Mouse (Mus musculus) liver, embryonic 12.5 days (tissue): ENCODE measurements around the gene Clic3. TPM values are rescaled to one million over a fixed set of nuclear protein-coding genes. Genes with fewer than 3 reads are reported as not detected.

Experiments
- ATAC-seq: fragments of 200-750 bp; cut with Nextera tagmentation; 2 replicates; pipeline ENCODE4 v1.8.0; 2017; ENCODE audit warnings: moderate number of reproducible peaks, mild to moderate bottlenecking, moderate library complexity
- H3K27ac ChIP-seq: fragments of 300-500 bp; sonication (generic); 2 replicates; pipeline ENCODE4 v1.5.1; 2016; ENCODE audit warnings: mild to moderate bottlenecking
- H3K27me3 ChIP-seq: fragments of 300-500 bp; sonication (generic); replicated peaks from 2 replicates; pipeline ENCODE4 v1.6.1; 2016; ENCODE audit warnings: mild to moderate bottlenecking, moderate library complexity
- H3K36me3 ChIP-seq: fragments of 300-500 bp; sonication (generic); 2 replicates; pipeline ENCODE4 v1.6.1; 2016; ENCODE audit warnings: mild to moderate bottlenecking, moderate library complexity
- H3K4me1 ChIP-seq: fragments of 300-500 bp; sonication (generic); 2 replicates; pipeline ENCODE4 v1.6.1; 2016
- H3K4me2 ChIP-seq: fragments of 300-500 bp; sonication (generic); 2 replicates; pipeline ENCODE4 v1.6.1; 2016; ENCODE audit warnings: mild to moderate bottlenecking, moderate library complexity
- H3K4me3 ChIP-seq: fragments of 300-500 bp; sonication (generic); 2 replicates; pipeline ENCODE4 v1.5.1; 2016; ENCODE audit warnings: mild to moderate bottlenecking, moderate library complexity
- H3K9ac ChIP-seq: fragments of 300-500 bp; sonication (generic); 2 replicates; pipeline ENCODE4 v1.6.1; 2016; ENCODE audit warnings: mild to moderate bottlenecking, moderate library complexity
- H3K9me3 ChIP-seq: fragments of 300-500 bp; sonication (generic); replicated peaks from 2 replicates; pipeline ENCODE4 v1.6.1; 2016; ENCODE audit warnings: mild to moderate bottlenecking, moderate library complexity
- whole genome bisulfite sequencing: fragments of 180-500 bp; shearing (Covaris S2); methylation state at CpG from one replicate; pipeline ENCODE4 v1.1.7; 2016; ENCODE audit not compliant: insufficient replicate concordance; 5-methylcytosine and 5-hydroxymethylcytosine counted together
- microRNA-seq: library from miRNA; unstranded; fragments of <30 nt; microRNA quantifications from one replicate; pipeline ENCODE4, GENCODE M21; 2017
- polyA plus RNA-seq: library from polyadenylated mRNA; unstranded; fragments of >200 nt; fragmentation: Nextera tagmentation; extraction: Ambion mirVana; gene quantifications from 2 replicates; pipeline ENCODE4 v1.2.1, GENCODE M21; 2016

The Clic3 gene
- polyA plus RNA-seq, 1 experiment from 2014 or later, result 0.45 TPM

DNA sequence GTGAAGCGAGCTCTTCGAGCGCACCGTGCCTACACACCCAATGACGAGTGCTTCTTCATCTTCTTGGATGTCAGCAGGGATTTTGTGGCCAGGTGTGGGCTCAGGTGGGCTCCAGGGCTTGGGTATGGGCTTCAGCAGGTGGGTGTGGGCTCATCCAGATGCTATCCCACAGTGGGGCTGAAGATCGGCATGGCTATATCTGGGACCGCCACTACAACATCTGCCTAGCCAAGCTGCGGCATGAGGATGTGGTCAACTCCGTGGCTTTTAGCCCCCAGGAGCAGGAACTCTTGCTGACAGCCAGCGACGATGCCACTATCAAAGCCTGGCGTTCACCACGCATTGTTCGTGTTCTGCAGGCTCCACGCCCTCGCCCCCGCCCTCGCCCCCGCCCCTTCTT lies 47.9 kb downstream of the Clic3 start:
- no peak for ATAC-seq
- H3K4me2 ChIP-seq, result no peak overlapping the region
- peaks cover 44% of the 10 kb centered on the region for H3K4me1 ChIP-seq
- 70% methylated on average over 19 of the region's 19 CpGs for WGBS
- H3K36me3 ChIP-seq, result peaks cover 34% of the 10 kb centered on the region
- no peak overlapping the region for H3K4me3 ChIP-seq
- H3K27me3 ChIP-seq, result no peaks in the 10 kb centered on the region
- no peak overlapping the region for H3K9ac ChIP-seq
- no peak overlapping the region for H3K27ac ChIP-seq
- H3K9me3 ChIP-seq, result no peaks in the 10 kb centered on the region

- Histone ChIP-seq H3K9ac (no peak overlapping the region), H3K4me2 (no peak overlapping the region), H3K36me3 (peaks cover 34% of the 10 kb centered on the region), H3K4me3 (no peak overlapping the region), H3K9me3 (no peaks in the 10 kb centered on the region), H3K4me1 (peaks cover 41% of the 10 kb centered on the region), H3K27me3 (no peaks in the 10 kb centered on the region), H3K27ac (no peak overlapping the region)
- no peak for ATAC-seq
- 50% methylated on average over 1 of the region's 1 CpGs for WGBS
Measured at GRCm38 (mm10) chr2:25505000-25505399, 48.4 kb downstream of the Clic3 start.

DNA sequence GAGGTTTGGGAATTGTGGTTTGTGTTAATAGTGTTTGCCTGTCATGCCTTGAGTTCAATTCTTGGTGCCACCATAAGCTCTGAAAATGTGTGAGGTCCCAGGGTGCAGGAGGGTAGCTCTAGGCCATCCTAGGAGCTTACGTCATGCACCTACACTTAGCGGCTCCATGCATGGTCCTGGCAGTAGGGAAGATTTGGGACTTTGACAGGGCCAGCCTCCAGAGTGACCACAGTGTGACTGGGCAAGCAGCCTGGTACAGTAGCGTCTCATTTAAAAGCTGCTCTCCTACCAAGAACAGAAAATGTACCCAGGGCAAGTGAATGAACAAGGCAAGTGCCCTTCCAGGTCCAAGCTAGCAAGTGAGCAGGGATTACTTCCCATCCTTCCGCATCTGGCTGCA lies 49.2 kb downstream of the Clic3 start:
- Histone ChIP-seq H3K9me3 (no peaks in the 10 kb centered on the region), H3K4me2 (no peak overlapping the region), H3K27ac (no peak overlapping the region), H3K9ac (no peak overlapping the region), H3K4me1 (peaks cover 37% of the 10 kb centered on the region), H3K4me3 (no peak overlapping the region), H3K27me3 (no peaks in the 10 kb centered on the region), H3K36me3 (peaks cover 34% of the 10 kb centered on the region)
- WGBS, result 86% methylated on average over 4 of the region's 4 CpGs
- ATAC-seq, result no peak

- H3K27me3 ChIP-seq, result no peaks in the 10 kb centered on the region
- no peak overlapping the region for H3K4me2 ChIP-seq
- peaks cover 27% of the 10 kb centered on the region for H3K4me1 ChIP-seq
- H3K27ac ChIP-seq, result no peak overlapping the region
- no peak for ATAC-seq
- no peak overlapping the region for H3K9ac ChIP-seq
- H3K9me3 ChIP-seq, result no peaks in the 10 kb centered on the region
- 45% methylated on average over 5 of the region's 5 CpGs for WGBS
- H3K36me3 ChIP-seq, result peaks cover 34% of the 10 kb centered on the region
- no peak overlapping the region for H3K4me3 ChIP-seq
Measured at GRCm38 (mm10) chr2:25506964-25507363, 50.3 kb downstream of the Clic3 start.

Small RNA genes lying within 50 kb of the gene (microRNA-seq; reads per million reads assigned to microRNA genes)
- not detected for gene Mir3087

Other genes with a start within 250 kb of the Clic3 start
- 56.7 and 61.5 TPM in 2 replicates for gene Nelfb, start 245.3 kb upstream of the Clic3 start, polyA plus RNA-seq
- not detected in 2 replicates for gene Stpg3, start 242.2 kb upstream of the Clic3 start, polyA plus RNA-seq
- gene Fam166a, start 238.1 kb upstream of the Clic3 start, polyA plus RNA-seq, result 1.2 TPM in 1 of 2 replicates, not detected in the other
- gene Tubb4b, start 232.1 kb upstream of the Clic3 start, polyA plus RNA-seq, result 901 and 931 TPM in 2 replicates
- gene Slc34a3, start 222.5 kb upstream of the Clic3 start, polyA plus RNA-seq, result 0.17 TPM in 1 of 2 replicates, not detected in the other
- gene Rnf224, start 220.1 kb upstream of the Clic3 start, polyA plus RNA-seq, result 0.10 and 0.11 TPM in 2 replicates
- gene Rnf208, start 214.6 kb upstream of the Clic3 start, polyA plus RNA-seq, result 1.8 and 2.4 TPM in 2 replicates
- not detected in 2 replicates for gene Cysrt1, start 214.4 kb upstream of the Clic3 start, polyA plus RNA-seq
- 4.4 and 4.8 TPM in 2 replicates for gene AL732309.1, start 210.0 kb upstream of the Clic3 start, polyA plus RNA-seq
- 16.2 and 17.3 TPM in 2 replicates for gene Tmem203, start 201.4 kb upstream of the Clic3 start, polyA plus RNA-seq
- gene Tprn, start 194.2 kb upstream of the Clic3 start, polyA plus RNA-seq, result 7.9 and 9.0 TPM in 2 replicates
- gene Ssna1, start 184.4 kb upstream of the Clic3 start, polyA plus RNA-seq, result 164 and 179 TPM in 2 replicates
- gene Anapc2, start 184.4 kb upstream of the Clic3 start, polyA plus RNA-seq, result 63.6 and 65.3 TPM in 2 replicates
- gene Tmem210, start 168.7 kb upstream of the Clic3 start, polyA plus RNA-seq, result not detected in 2 replicates
- not detected in 2 replicates for gene Lrrc26, start 166.9 kb upstream of the Clic3 start, polyA plus RNA-seq
- gene Grin1, start 137.7 kb upstream of the Clic3 start, polyA plus RNA-seq, result 0.24 and 0.41 TPM in 2 replicates
- gene Man1b1, start 124.5 kb upstream of the Clic3 start, polyA plus RNA-seq, result 29.4 and 30.5 TPM in 2 replicates
- 11.2 TPM in 2 replicates for gene Dpp7, start 100.5 kb upstream of the Clic3 start, polyA plus RNA-seq
- 13.5 and 14.0 TPM in 2 replicates for gene Uap1l1, start 91.2 kb upstream of the Clic3 start, polyA plus RNA-seq
- gene Sapcd2, start 84.5 kb upstream of the Clic3 start, polyA plus RNA-seq, result 34.6 and 38.0 TPM in 2 replicates
- 0.13 and 0.19 TPM in 2 replicates for gene Entpd2, start 61.0 kb upstream of the Clic3 start, polyA plus RNA-seq
- 5.3 and 5.6 TPM in 2 replicates for gene Npdc1, start 57.5 kb upstream of the Clic3 start, polyA plus RNA-seq
- gene Fut7, start 33.6 kb upstream of the Clic3 start, polyA plus RNA-seq, result 0.31 and 0.54 TPM in 2 replicates
- gene Abca2, start 28.1 kb upstream of the Clic3 start, polyA plus RNA-seq, result 2.8 and 3.1 TPM in 2 replicates
- gene Paxx, start 4.3 kb downstream of the Clic3 start, polyA plus RNA-seq, result 9.1 and 11.4 TPM in 2 replicates
- gene Ptgds, start 13.2 kb downstream of the Clic3 start, polyA plus RNA-seq, result 0.20 and 0.22 TPM in 2 replicates
- not detected in 2 replicates for gene Lcn12, start 37.1 kb downstream of the Clic3 start, polyA plus RNA-seq
- 39.9 and 42.7 TPM in 2 replicates for gene Fbxw5, start 43.9 kb downstream of the Clic3 start, polyA plus RNA-seq
- 17.4 and 18.8 TPM in 2 replicates for gene C8g, start 44.9 kb downstream of the Clic3 start, polyA plus RNA-seq
- 22.4 and 24.4 TPM in 2 replicates for gene Traf2, start 90.1 kb downstream of the Clic3 start, polyA plus RNA-seq
- gene Edf1, start 101.0 kb downstream of the Clic3 start, polyA plus RNA-seq, result 293 and 311 TPM in 2 replicates
- gene Mamdc4, start 118.0 kb downstream of the Clic3 start, polyA plus RNA-seq, result 0.38 and 0.45 TPM in 2 replicates
- gene Phpt1, start 118.4 kb downstream of the Clic3 start, polyA plus RNA-seq, result 67.8 and 69.2 TPM in 2 replicates
- not detected in 2 replicates for gene Ajm1, start 124.9 kb downstream of the Clic3 start, polyA plus RNA-seq
- 41.8 and 42.9 TPM in 2 replicates for gene Rabl6, start 151.7 kb downstream of the Clic3 start, polyA plus RNA-seq
- 0.14 and 0.28 TPM in 2 replicates for gene Ccdc183, start 160.8 kb downstream of the Clic3 start, polyA plus RNA-seq
- 7.1 and 8.0 TPM in 2 replicates for gene Tmem141, start 165.2 kb downstream of the Clic3 start, polyA plus RNA-seq
- gene Fcna, start 171.2 kb downstream of the Clic3 start, polyA plus RNA-seq, result 30.8 and 35.6 TPM in 2 replicates
- gene Lcn8, start 196.3 kb downstream of the Clic3 start, polyA plus RNA-seq, result not detected in 2 replicates
- gene Lcn5, start 201.1 kb downstream of the Clic3 start, polyA plus RNA-seq, result not detected in 2 replicates
- gene Lcn6, start 219.9 kb downstream of the Clic3 start, polyA plus RNA-seq, result not detected in 2 replicates
- not detected in 2 replicates for gene Lcn10, start 225.9 kb downstream of the Clic3 start, polyA plus RNA-seq
- not detected in 2 replicates for gene Obp2a, start 243.2 kb downstream of the Clic3 start, polyA plus RNA-seq
- 21.7 and 21.8 TPM in 2 replicates for gene Bmyc, start 249.9 kb downstream of the Clic3 start, polyA plus RNA-seq